Mouse (Mus musculus) stomach, embryonic 16.5 days (tissue): ENCODE results near the gene Trim2. TPM values are rescaled to one million over a fixed set of nuclear protein-coding genes. Genes with fewer than 3 reads are reported as not detected.

Experiments used
- ATAC-seq: fragments of 200-750 bp; cut with Nextera tagmentation; 2 replicates; pipeline ENCODE4 v1.8.0; 2017; ENCODE audit warnings: moderate number of reproducible peaks, moderate TSS enrichment; ENCODE audit not compliant: insufficient read depth, low FRiP score
- H3K27ac ChIP-seq: fragments of 300-500 bp; sonication (generic); 2 replicates; pipeline ENCODE4 v1.5.1; 2014; ENCODE audit warnings: low read length
- H3K27me3 ChIP-seq: fragments of 300-500 bp; sonication (generic); 2 replicates; pipeline ENCODE4 v1.6.1; 2014; ENCODE audit warnings: low read length, control low read depth, mixed read lengths; ENCODE audit not compliant: control insufficient read depth, insufficient read depth
- H3K36me3 ChIP-seq: fragments of 300-500 bp; sonication (generic); 2 replicates; pipeline ENCODE4 v1.6.1; 2014; ENCODE audit warnings: low read length; ENCODE audit not compliant: control insufficient read depth, insufficient read depth
- H3K4me1 ChIP-seq: fragments of 300-500 bp; sonication (generic); 2 replicates; pipeline ENCODE4 v1.6.1; 2014; ENCODE audit warnings: low read length, control low read depth, mixed read lengths; ENCODE audit not compliant: control insufficient read depth, insufficient read depth
- H3K4me2 ChIP-seq: fragments of 300-500 bp; sonication (generic); 2 replicates; pipeline ENCODE4 v1.6.1; 2014; ENCODE audit warnings: low read depth, low read length, mixed read lengths
- H3K4me3 ChIP-seq: fragments of 300-500 bp; sonication (generic); replicated peaks from 2 replicates; pipeline ENCODE4 v1.5.1; 2014; ENCODE audit warnings: mild to moderate bottlenecking, low read length
- H3K9ac ChIP-seq: fragments of 300-500 bp; sonication (generic); 2 replicates; pipeline ENCODE4 v1.6.1; 2014; ENCODE audit warnings: low read length
- H3K9me3 ChIP-seq: fragments of 300-500 bp; sonication (generic); replicated peaks from 2 replicates; pipeline ENCODE4 v1.6.1; 2016; ENCODE audit warnings: low read length, control low read depth; ENCODE audit not compliant: control insufficient read depth
- WGBS: fragments of 180-500 bp; shearing (Covaris S2); extraction: QIAGEN DNeasy Blood & Tissue Kit; methylation state at CpG from one replicate; pipeline ENCODE4 v1.1.7; 2014; 5-methylcytosine and 5-hydroxymethylcytosine counted together
- polyA plus RNA-seq: library from polyadenylated mRNA; unstranded; fragments of >200 nt; fragmentation: Nextera tagmentation; extraction: Ambion mirVana; gene quantifications from 2 replicates; pipeline ENCODE4 v1.2.1, GENCODE M21; 2015

Trim2 gene
- polyA plus RNA-seq, 1 experiment from 2014 or later: 33.4 TPM

DNA sequence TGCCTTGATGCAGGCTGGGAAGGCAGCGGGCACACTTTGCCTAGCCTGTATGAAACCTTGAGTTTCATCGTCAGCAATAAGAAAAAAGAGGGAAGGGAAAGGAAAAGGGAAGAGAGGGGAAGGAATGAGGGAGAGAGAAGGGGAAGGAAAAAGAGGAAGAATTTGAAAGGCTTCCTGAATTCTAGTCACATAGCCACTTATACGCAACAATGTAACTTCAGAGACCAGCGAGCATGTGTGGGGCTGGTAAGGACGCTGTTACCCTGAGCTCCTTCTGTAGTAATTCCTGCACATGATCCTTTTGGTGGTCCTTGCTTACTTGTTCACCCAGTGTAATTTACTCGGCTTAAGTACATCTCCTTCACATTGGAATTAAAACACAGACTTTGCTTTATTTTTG lies 137.7 kb downstream of the Trim2 start:
- H3K4me3 ChIP-seq: no peak overlapping the region
- H3K9ac ChIP-seq: no peak overlapping the region
- no peaks in the 10 kb centered on the region for H3K36me3 ChIP-seq
- no peaks in the 10 kb centered on the region for H3K4me1 ChIP-seq
- 81% methylated on average over 6 of the region's 6 CpGs for WGBS
- no peak for ATAC-seq
- no peak overlapping the region for H3K27ac ChIP-seq
- H3K27me3 ChIP-seq: no peaks in the 10 kb centered on the region
- no peaks in the 10 kb centered on the region for H3K9me3 ChIP-seq
- no peak overlapping the region for H3K4me2 ChIP-seq

- no peak for ATAC-seq
- no peaks in the 10 kb centered on the region for H3K36me3 ChIP-seq
These were observed 140.6 kb downstream of the Trim2 start for GRCm38 (mm10) chr3:84166073-84166472.

GRCm38 (mm10) chr3:84165391-84165790 lies 141.3 kb downstream of the Trim2 start:
- ATAC-seq: no peak

More at GRCm38 (mm10) chr3:84166073-84166472, 140.6 kb downstream of the Trim2 start:
- Histone ChIP-seq H3K9me3 (no peaks in the 10 kb centered on the region), H3K4me1 (no peaks in the 10 kb centered on the region), H3K4me2 (no peak overlapping the region), H3K27ac (no peak overlapping the region), H3K4me3 (no peak overlapping the region), H3K27me3 (no peaks in the 10 kb centered on the region), H3K9ac (no peak overlapping the region)
- WGBS: 85% methylated on average over 5 of the region's 5 CpGs

DNA sequence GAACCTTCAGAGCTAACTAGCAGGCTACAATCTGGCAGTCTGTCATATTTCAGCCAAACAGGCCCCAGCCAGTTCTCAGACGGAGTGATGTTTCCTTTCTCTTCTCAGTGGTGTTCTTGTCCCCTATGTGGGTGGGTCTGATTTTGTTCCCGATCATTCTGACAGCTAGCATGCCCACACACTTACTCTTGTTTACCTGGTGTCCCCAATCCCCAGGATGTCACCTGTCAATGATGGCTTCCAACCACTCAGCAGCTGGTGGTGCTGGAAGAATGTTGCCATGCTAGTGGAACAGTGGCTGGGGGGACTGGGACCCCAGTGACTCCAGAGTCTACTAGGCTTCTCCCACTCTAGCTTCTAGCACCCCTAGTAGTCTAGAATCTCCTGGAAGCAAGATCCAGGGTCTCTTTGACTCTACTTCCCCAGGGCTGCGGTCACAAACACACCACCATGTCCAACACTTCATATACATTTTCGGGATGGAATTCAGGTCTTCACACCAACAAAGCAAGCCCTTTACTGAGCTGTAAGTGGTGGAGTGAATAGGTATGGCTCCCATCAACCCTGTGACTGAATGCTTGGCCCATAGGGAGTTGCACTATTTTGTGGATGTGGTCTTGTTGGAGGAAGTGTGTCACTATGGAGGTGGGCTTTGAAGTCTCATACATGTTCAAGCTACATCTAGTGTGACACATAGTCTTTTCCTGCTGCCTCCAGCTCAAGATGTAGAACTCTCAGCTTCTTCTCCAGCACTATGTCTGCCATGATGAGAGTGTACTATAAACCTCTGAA lies 148.9 kb downstream of the Trim2 start:
- H3K36me3 ChIP-seq: no peaks in the 10 kb centered on the region
- no peak overlapping the region for H3K27ac ChIP-seq
- H3K9me3 ChIP-seq: no peaks in the 10 kb centered on the region
- H3K4me1 ChIP-seq: peaks cover 14% of the 10 kb centered on the region
- H3K27me3 ChIP-seq: no peaks in the 10 kb centered on the region
- H3K4me3 ChIP-seq: no peak overlapping the region
- WGBS: 84% methylated on average over 4 of the region's 4 CpGs
- no peak for ATAC-seq
- H3K4me2 ChIP-seq: no peak overlapping the region
- H3K9ac ChIP-seq: no peak overlapping the region

More at GRCm38 (mm10) chr3:84165391-84165790, 141.3 kb downstream of the Trim2 start:
- Histone ChIP-seq H3K36me3 (no peaks in the 10 kb centered on the region), H3K4me1 (no peaks in the 10 kb centered on the region), H3K27me3 (no peaks in the 10 kb centered on the region), H3K9me3 (no peaks in the 10 kb centered on the region), H3K4me2 (no peak overlapping the region), H3K27ac (no peak overlapping the region), H3K4me3 (no peak overlapping the region), H3K9ac (no peak overlapping the region)
- WGBS: 77% methylated on average over 3 of the region's 3 CpGs

- Histone ChIP-seq H3K4me1 (peaks cover 14% of the 10 kb centered on the region), H3K4me3 (no peak overlapping the region), H3K36me3 (no peaks in the 10 kb centered on the region), H3K27me3 (no peaks in the 10 kb centered on the region), H3K9ac (no peak overlapping the region), H3K4me2 (no peak overlapping the region), H3K9me3 (no peaks in the 10 kb centered on the region), H3K27ac (no peak overlapping the region)
- ATAC-seq: no peak
- 45% methylated on average over 4 of the region's 4 CpGs for WGBS
These were observed 149.7 kb downstream of the Trim2 start for GRCm38 (mm10) chr3:84157011-84157410.

DNA sequence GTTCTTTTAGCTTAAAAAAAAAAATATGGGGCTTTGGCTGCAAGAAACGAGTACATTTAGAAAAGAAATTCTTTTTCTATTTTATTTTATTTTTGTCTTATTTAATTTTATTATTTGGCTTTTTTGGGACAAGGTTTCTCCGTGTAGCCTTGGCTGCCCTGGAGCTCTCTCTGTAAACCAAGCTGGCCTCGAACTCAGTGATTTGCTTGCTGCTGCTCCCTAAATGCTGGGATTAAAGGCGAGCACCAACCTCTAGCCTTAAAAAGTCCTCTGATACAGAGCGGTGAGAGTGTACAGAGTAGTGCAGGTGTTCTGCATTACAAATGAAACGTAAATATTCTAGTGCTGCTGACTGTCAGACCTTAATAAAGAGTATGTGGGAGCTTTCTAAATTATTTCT lies 150.6 kb downstream of the Trim2 start:
- Histone ChIP-seq H3K4me3 (peak overlapping the region; percentile 60), H3K27me3 (no peaks in the 10 kb centered on the region), H3K4me1 (peaks cover 14% of the 10 kb centered on the region), H3K27ac (peak overlapping the region; percentile 70), H3K4me2 (peak overlapping the region; percentile 98), H3K9me3 (no peaks in the 10 kb centered on the region), H3K36me3 (no peaks in the 10 kb centered on the region), H3K9ac (no peak overlapping the region)
- 32% methylated on average over 6 of the region's 6 CpGs for WGBS
- ATAC-seq: no peak

- Histone ChIP-seq H3K4me2 (peak within 1 kb of the TSS; percentile 98), H3K4me3 (peak within 1 kb of the TSS; percentile 60), H3K36me3 (no peaks in the 10 kb centered on the region), H3K27me3 (no peaks in the 10 kb centered on the region), H3K27ac (peak within 1 kb of the TSS; percentile 80), H3K4me1 (peaks cover 14% of the 10 kb centered on the region), H3K9me3 (no peaks in the 10 kb centered on the region), H3K9ac (peak within 1 kb of the TSS; percentile 83)
- WGBS: under 1% methylated on average over 29 of the region's 29 CpGs
- ATAC-seq: peak; percentile 100
These were observed 151.1 kb downstream of the Trim2 start, which contains the start of gene Mnd1 for GRCm38 (mm10) chr3:84155558-84156006. TSS of gene Mnd1 (minus strand) at chr3:84155786.

- no peaks in the 10 kb centered on the region for H3K9me3 ChIP-seq
- peak overlapping the region; percentile 83 for H3K9ac ChIP-seq
- under 1% methylated on average over 27 of the region's 27 CpGs for WGBS
- H3K4me1 ChIP-seq: peaks cover 14% of the 10 kb centered on the region
- H3K4me2 ChIP-seq: peak overlapping the region; percentile 98
- peak; percentile 19 for ATAC-seq
- H3K36me3 ChIP-seq: no peaks in the 10 kb centered on the region
- peak overlapping the region; percentile 60 for H3K4me3 ChIP-seq
- no peaks in the 10 kb centered on the region for H3K27me3 ChIP-seq
- H3K27ac ChIP-seq: peak overlapping the region; percentile 80
These were observed 151.5 kb downstream of the Trim2 start for GRCm38 (mm10) chr3:84155146-84155545.

DNA sequence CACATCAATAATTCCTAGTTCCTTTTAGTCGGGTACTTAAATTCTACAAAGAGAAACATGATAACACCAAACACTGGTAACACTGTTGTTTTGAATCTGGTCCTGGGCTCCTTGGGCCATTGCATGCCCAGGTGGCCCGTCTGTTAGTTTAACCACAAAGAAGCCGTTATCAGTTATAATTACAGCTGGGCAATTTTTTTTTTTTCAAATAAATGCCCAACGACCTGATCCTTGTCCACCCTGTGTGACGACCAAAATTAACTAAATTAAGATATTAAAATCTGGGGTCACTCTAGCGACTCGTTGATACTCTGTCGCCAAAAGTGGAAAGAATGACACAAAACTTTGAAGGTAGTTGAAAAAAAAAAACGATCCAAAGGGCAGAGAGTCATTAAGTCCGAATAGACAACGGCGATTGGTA lies 151.9 kb downstream of the Trim2 start:
- H3K4me3 ChIP-seq: peak overlapping the region; percentile 60; the same call in 1 of the 2 replicates
- H3K36me3 ChIP-seq: no peaks in the 10 kb centered on the region
- peak overlapping the region; percentile 29 for H3K27ac ChIP-seq
- H3K4me2 ChIP-seq: peak overlapping the region; percentile 98
- H3K9ac ChIP-seq: no peak overlapping the region; the same call in 1 of the 2 replicates
- peaks cover 14% of the 10 kb centered on the region for H3K4me1 ChIP-seq
- 13% methylated on average over 12 of the region's 12 CpGs for WGBS
- no peak for ATAC-seq
- no peaks in the 10 kb centered on the region; the same call in 1 of the 2 replicates for H3K9me3 ChIP-seq
- no peaks in the 10 kb centered on the region for H3K27me3 ChIP-seq
